Mouse (Mus musculus): ENCODE results near the gene Ybx3. TPM values are rescaled to one million over a fixed set of nuclear protein-coding genes. Genes with fewer than 3 reads are reported as not detected.

Gene Ybx3
- polyA plus RNA-seq, 1 experiment from 2014 or later = 26.0 TPM

DNA sequence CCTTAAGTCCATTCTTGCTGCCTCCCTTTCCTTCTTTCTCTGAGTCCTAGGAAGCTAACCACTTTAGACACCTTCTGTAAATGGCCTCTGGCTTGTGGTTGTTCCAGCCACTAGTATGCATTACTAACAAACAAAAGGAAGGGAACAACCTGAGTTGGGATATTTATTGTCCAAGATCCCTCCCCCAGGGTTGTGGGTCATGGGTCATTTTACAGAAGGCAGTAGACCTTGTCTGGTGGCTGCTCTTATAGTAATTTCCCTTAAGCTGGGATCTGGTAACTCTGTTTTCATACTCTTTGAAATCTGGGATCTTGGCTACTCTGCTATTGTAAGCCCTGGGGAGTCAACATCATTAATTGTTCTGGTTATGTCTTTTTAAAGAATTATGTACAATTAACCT lies 18.7 kb upstream of the Ybx3 start:
- Histone ChIP-seq H3K27ac (ENCODE audit: low read depth, low read length) (no peak overlapping the region), H3K9me3 (ENCODE audit: control insufficient read depth, low read length) (no peaks in the 10 kb centered on the region), H3K9ac (replicated peaks; ENCODE audit: low read depth, low read length) (no peak overlapping the region), H3K4me2 (ENCODE audit: low read depth, low read length) (no peak overlapping the region), H3K36me3 (ENCODE audit: control insufficient read depth, insufficient read depth, low read length) (no peaks in the 10 kb centered on the region), H3K4me1 (ENCODE audit: control insufficient read depth, insufficient read depth, low read length) (no peaks in the 10 kb centered on the region), H3K27me3 (ENCODE audit: control insufficient read depth, insufficient read depth, low read length) (no peaks in the 10 kb centered on the region), H3K4me3 (ENCODE audit: low read depth, low read length) (no peak overlapping the region)
- ATAC-seq (ENCODE audit: low read depth) = no peak

DNA sequence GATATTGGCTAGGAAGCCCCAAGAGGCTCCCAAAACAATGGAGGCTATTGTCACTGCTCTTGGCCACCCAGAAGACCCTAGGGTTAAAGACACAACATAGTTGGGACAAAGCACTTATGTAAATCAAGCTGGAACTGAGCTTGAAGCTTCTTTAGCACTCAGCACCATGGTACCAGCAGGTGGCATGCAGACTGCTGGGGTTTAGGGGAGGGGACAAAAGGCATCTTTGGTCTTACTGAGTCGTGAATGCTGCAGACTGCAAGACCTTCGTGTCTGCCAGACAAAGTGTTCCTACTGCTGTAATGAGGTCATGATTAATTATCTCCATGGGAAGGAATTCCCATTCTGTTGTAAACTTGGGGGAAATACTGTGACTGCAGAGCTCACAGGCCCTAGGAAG lies 17.6 kb upstream of the Ybx3 start:
- Histone ChIP-seq H3K36me3 (ENCODE audit: control insufficient read depth, insufficient read depth, low read length) (no peaks in the 10 kb centered on the region), H3K4me1 (ENCODE audit: control insufficient read depth, insufficient read depth, low read length) (no peaks in the 10 kb centered on the region), H3K4me3 (ENCODE audit: low read depth, low read length) (no peak overlapping the region), H3K27ac (ENCODE audit: low read depth, low read length) (no peak overlapping the region), H3K9ac (replicated peaks; ENCODE audit: low read depth, low read length) (no peak overlapping the region), H3K9me3 (ENCODE audit: control insufficient read depth, low read length) (no peaks in the 10 kb centered on the region), H3K27me3 (ENCODE audit: control insufficient read depth, insufficient read depth, low read length) (no peaks in the 10 kb centered on the region), H3K4me2 (ENCODE audit: low read depth, low read length) (no peak overlapping the region)
- ATAC-seq (ENCODE audit: low read depth) = no peak
- WGBS = 0% methylated on average over 2 of the region's 2 CpGs

DNA sequence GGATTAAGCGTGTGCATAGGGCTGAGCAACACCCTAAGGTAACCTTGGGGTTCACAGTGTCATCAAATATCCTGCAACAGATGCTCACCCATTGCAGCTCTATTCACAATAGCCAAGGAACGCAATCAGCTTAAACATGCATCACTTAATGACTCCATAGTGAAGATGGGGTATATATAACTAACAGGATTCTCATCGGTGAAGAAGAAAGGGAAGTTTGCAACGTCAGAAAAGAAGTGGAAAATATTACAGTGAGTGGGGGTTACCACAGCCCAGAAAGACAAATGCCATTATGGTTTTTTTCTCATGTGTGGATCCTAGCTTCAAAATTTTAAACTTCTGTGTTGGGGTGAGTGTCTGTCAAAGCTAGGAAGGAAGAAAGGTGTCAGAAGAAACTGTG lies 16.9 kb upstream of the Ybx3 start:
- no peaks in the 10 kb centered on the region for H3K36me3 ChIP-seq (ENCODE audit: control insufficient read depth, insufficient read depth, low read length)
- no peak for ATAC-seq (ENCODE audit: low read depth)
- H3K4me2 ChIP-seq (ENCODE audit: low read depth, low read length) = no peak overlapping the region
- H3K9ac ChIP-seq (replicated peaks; ENCODE audit: low read depth, low read length) = no peak overlapping the region
- H3K27me3 ChIP-seq (ENCODE audit: control insufficient read depth, insufficient read depth, low read length) = no peaks in the 10 kb centered on the region
- H3K27ac ChIP-seq (ENCODE audit: low read depth, low read length) = no peak overlapping the region
- H3K4me3 ChIP-seq (ENCODE audit: low read depth, low read length) = no peak overlapping the region
- WGBS = 90% methylated on average over 4 of the region's 4 CpGs
- no peaks in the 10 kb centered on the region for H3K4me1 ChIP-seq (ENCODE audit: control insufficient read depth, insufficient read depth, low read length)
- H3K9me3 ChIP-seq (ENCODE audit: control insufficient read depth, low read length) = no peaks in the 10 kb centered on the region

GRCm38 (mm10) chr6:131404260-131404659 lies 16.0 kb upstream of the Ybx3 start:
- WGBS = 92% methylated on average over 3 of the region's 3 CpGs
- ATAC-seq (ENCODE audit: low read depth) = no peak

GRCm38 (mm10) chr6:131403036-131403435 lies 14.8 kb upstream of the Ybx3 start:
- no peak overlapping the region for H3K9ac ChIP-seq (replicated peaks; ENCODE audit: low read depth, low read length)
- WGBS = 56% methylated on average over 2 of the region's 2 CpGs
- H3K4me1 ChIP-seq (ENCODE audit: control insufficient read depth, insufficient read depth, low read length) = no peaks in the 10 kb centered on the region
- H3K9me3 ChIP-seq (ENCODE audit: control insufficient read depth, low read length) = no peaks in the 10 kb centered on the region
- no peak overlapping the region for H3K4me3 ChIP-seq (ENCODE audit: low read depth, low read length)
- no peak overlapping the region for H3K4me2 ChIP-seq (ENCODE audit: low read depth, low read length)
- no peak for ATAC-seq (ENCODE audit: low read depth)
- no peaks in the 10 kb centered on the region for H3K27me3 ChIP-seq (ENCODE audit: control insufficient read depth, insufficient read depth, low read length)
- no peak overlapping the region for H3K27ac ChIP-seq (ENCODE audit: low read depth, low read length)
- no peaks in the 10 kb centered on the region for H3K36me3 ChIP-seq (ENCODE audit: control insufficient read depth, insufficient read depth, low read length)

More at GRCm38 (mm10) chr6:131404260-131404659, 16.0 kb upstream of the Ybx3 start:
- no peak overlapping the region for H3K4me2 ChIP-seq (ENCODE audit: low read depth, low read length)
- H3K9me3 ChIP-seq (ENCODE audit: control insufficient read depth, low read length) = no peaks in the 10 kb centered on the region
- H3K4me1 ChIP-seq (ENCODE audit: control insufficient read depth, insufficient read depth, low read length) = no peaks in the 10 kb centered on the region
- no peak overlapping the region for H3K27ac ChIP-seq (ENCODE audit: low read depth, low read length)
- H3K36me3 ChIP-seq (ENCODE audit: control insufficient read depth, insufficient read depth, low read length) = no peaks in the 10 kb centered on the region
- H3K4me3 ChIP-seq (ENCODE audit: low read depth, low read length) = no peak overlapping the region
- no peak overlapping the region for H3K9ac ChIP-seq (replicated peaks; ENCODE audit: low read depth, low read length)
- H3K27me3 ChIP-seq (ENCODE audit: control insufficient read depth, insufficient read depth, low read length) = no peaks in the 10 kb centered on the region

DNA sequence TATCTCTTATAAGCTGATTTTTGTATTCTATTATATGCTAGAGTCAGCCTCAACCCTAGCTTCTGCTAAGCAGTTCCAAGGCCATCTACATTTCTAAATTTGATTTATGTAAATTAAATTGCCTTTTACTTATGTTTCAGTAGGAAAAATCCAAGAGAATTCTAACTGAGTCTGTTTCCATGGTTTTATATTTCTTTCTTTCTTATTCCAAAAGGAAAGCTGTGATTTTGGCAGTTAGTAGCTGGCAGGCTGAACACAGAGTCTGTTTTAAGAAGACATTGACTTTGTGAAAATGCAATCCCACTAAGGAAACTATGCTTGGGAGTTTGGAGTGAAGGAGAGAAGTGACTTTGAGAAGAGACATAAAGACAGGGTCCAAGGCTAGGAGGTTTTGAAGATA lies 14.3 kb upstream of the Ybx3 start:
- Histone ChIP-seq H3K36me3 (ENCODE audit: control insufficient read depth, insufficient read depth, low read length) (no peaks in the 10 kb centered on the region), H3K9me3 (ENCODE audit: control insufficient read depth, low read length) (no peaks in the 10 kb centered on the region), H3K4me3 (ENCODE audit: low read depth, low read length) (no peak overlapping the region), H3K4me2 (ENCODE audit: low read depth, low read length) (no peak overlapping the region), H3K4me1 (ENCODE audit: control insufficient read depth, insufficient read depth, low read length) (no peaks in the 10 kb centered on the region), H3K27me3 (ENCODE audit: control insufficient read depth, insufficient read depth, low read length) (no peaks in the 10 kb centered on the region), H3K27ac (ENCODE audit: low read depth, low read length) (no peak overlapping the region), H3K9ac (replicated peaks; ENCODE audit: low read depth, low read length) (no peak overlapping the region)
- no peak for ATAC-seq (ENCODE audit: low read depth)

DNA sequence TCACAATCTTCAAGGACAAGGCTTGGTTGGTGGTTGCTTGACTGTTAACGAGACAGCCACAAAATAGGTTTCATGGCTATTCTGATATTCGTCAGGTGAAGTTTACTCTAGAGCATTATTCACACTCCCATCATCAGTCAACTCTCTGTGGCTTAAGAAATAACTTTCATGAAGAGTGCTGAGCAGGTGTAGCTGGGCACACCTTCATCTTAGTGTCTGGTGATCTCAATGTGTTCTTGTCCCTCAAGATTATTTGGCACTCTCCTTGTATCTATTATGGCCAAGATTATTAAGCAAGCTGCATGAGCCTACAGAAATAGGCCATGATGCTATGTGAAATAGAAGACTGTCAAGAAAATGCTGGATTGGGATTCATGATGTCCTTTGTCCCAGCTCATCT lies 13.0 kb upstream of the Ybx3 start:
- WGBS = 92% methylated on average over 2 of the region's 2 CpGs
- H3K36me3 ChIP-seq (ENCODE audit: control insufficient read depth, insufficient read depth, low read length) = no peaks in the 10 kb centered on the region
- H3K9ac ChIP-seq (replicated peaks; ENCODE audit: low read depth, low read length) = no peak overlapping the region
- H3K4me3 ChIP-seq (ENCODE audit: low read depth, low read length) = no peak overlapping the region
- no peak for ATAC-seq (ENCODE audit: low read depth)
- H3K4me2 ChIP-seq (ENCODE audit: low read depth, low read length) = no peak overlapping the region
- no peaks in the 10 kb centered on the region for H3K27me3 ChIP-seq (ENCODE audit: control insufficient read depth, insufficient read depth, low read length)
- no peaks in the 10 kb centered on the region for H3K4me1 ChIP-seq (ENCODE audit: control insufficient read depth, insufficient read depth, low read length)
- H3K27ac ChIP-seq (ENCODE audit: low read depth, low read length) = no peak overlapping the region
- no peaks in the 10 kb centered on the region for H3K9me3 ChIP-seq (ENCODE audit: control insufficient read depth, low read length)

DNA sequence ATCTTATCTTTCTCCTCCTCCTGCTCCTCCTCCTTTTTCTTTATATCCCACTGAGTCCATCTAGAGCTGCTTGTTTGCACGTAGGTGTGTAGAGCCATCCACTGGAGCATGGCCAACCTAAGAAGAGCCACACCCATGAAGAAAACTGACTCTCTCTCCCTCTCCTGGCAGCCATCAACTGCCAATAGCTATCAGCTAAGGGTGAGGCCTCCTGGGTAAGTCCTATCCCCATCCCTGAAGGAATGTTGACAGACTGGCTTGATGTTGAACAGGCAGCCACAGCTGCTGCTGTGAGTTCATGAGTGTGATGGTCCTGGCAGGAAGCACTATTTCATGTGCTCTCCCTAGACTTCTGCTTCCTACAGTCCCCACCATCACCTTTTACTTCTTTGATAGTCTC lies 8.4 kb upstream of the Ybx3 start:
- 85% methylated on average over 1 of the region's 1 CpGs for WGBS
- no peak for ATAC-seq (ENCODE audit: low read depth)
- no peaks in the 10 kb centered on the region for H3K9me3 ChIP-seq (ENCODE audit: control insufficient read depth, low read length)
- no peak overlapping the region for H3K4me2 ChIP-seq (ENCODE audit: low read depth, low read length)
- H3K4me1 ChIP-seq (ENCODE audit: control insufficient read depth, insufficient read depth, low read length) = no peaks in the 10 kb centered on the region
- H3K4me3 ChIP-seq (ENCODE audit: low read depth, low read length) = no peak overlapping the region
- H3K27ac ChIP-seq (ENCODE audit: low read depth, low read length) = no peak overlapping the region
- no peaks in the 10 kb centered on the region for H3K27me3 ChIP-seq (ENCODE audit: control insufficient read depth, insufficient read depth, low read length)
- no peak overlapping the region for H3K9ac ChIP-seq (replicated peaks; ENCODE audit: low read depth, low read length)
- H3K36me3 ChIP-seq (ENCODE audit: control insufficient read depth, insufficient read depth, low read length) = no peaks in the 10 kb centered on the region

GRCm38 (mm10) chr6:131393873-131394660 lies 5.8 kb upstream of the Ybx3 start:
- no peak overlapping the region for H3K4me3 ChIP-seq (ENCODE audit: low read depth, low read length)
- no peak for ATAC-seq (ENCODE audit: low read depth)
- H3K27me3 ChIP-seq (ENCODE audit: control insufficient read depth, insufficient read depth, low read length) = no peaks in the 10 kb centered on the region
- H3K27ac ChIP-seq (ENCODE audit: low read depth, low read length) = no peak overlapping the region
- no peak overlapping the region for H3K4me2 ChIP-seq (ENCODE audit: low read depth, low read length)
- H3K9ac ChIP-seq (replicated peaks; ENCODE audit: low read depth, low read length) = no peak overlapping the region
- H3K36me3 ChIP-seq (ENCODE audit: control insufficient read depth, insufficient read depth, low read length) = no peaks in the 10 kb centered on the region
- no peaks in the 10 kb centered on the region for H3K9me3 ChIP-seq (ENCODE audit: control insufficient read depth, low read length)
- no peaks in the 10 kb centered on the region for H3K4me1 ChIP-seq (ENCODE audit: control insufficient read depth, insufficient read depth, low read length)
- WGBS = 81% methylated on average over 4 of the region's 4 CpGs

Data from neural tube, embryonic 14.5 days (tissue).